Mouse (Mus musculus): ENCODE data around the gene Fip1l1. TPM values are rescaled to one million over a fixed set of nuclear protein-coding genes. Genes with fewer than 3 reads are reported as not detected.

Gene Fip1l1
- total and polyA plus RNA-seq, 3 experiments = 72.0 to 171 (median 83.1) TPM

DNA sequence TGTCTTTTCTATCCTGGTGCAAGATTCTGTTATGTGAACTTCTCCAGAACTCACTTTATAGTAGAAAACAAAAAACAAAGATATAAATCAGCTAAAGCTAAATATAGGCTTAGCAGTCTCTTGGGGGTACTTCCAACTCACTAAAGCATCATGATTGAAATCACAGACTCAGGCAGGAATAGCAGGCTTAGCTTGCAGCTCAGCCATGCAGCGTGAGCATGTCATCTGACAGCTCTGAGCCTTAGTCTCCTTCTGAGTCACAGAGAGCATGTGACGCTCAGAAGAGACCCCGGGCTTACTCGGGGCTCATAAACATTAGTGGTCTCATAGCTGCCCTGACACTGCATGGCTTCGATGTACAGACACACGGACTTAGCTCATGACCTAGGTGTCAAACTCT is 66.7 kb downstream of the Fip1l1 start:
- Histone ChIP-seq H3K79me2 (replicated peaks; ENCODE audit: control insufficient read depth, extremely low read depth, insufficient read depth, poor library complexity, severe bottlenecking) (no peaks in the 10 kb centered on the region), H3K4me3 (replicated peaks in 1 of 3; ENCODE audit: low read depth in 2 of 3, low read length in 2 of 3, poor library complexity in 1 of 3) (no peak overlapping the region), H3K27me3 (replicated peaks) (no peaks in the 10 kb centered on the region), H3K4me2 (ENCODE audit: insufficient read depth, low read depth, poor library complexity, severe bottlenecking) (no peak overlapping the region), H3K9me3 (replicated peaks; ENCODE audit: low read length) (no peaks in the 10 kb centered on the region), H3K36me3 (replicated peaks in 1 of 2; ENCODE audit: control insufficient read depth in 1 of 2, insufficient read depth in 1 of 2, low read length in 1 of 2) (peaks cover 16 to 30% of the 10 kb centered on the region in 2 experiments), H3K9ac (ENCODE audit: insufficient read depth, low read depth) (no peak overlapping the region), H3K27ac (ENCODE audit: insufficient read depth, low read depth) (no peak overlapping the region), H3K4me1 (ENCODE audit: control insufficient read depth in 1 of 2, insufficient read depth in 2 of 2) (no peaks in the 10 kb centered on the region)
- in situ Hi-C loops (cut with MboI; ENCODE audit: low pct_ligation_motif_present, low pct_unique_long_range_greater_than_20kb, low sequenced_read_pairs) (no loop called here), dilution Hi-C loops (cut with MboI; ENCODE audit: extremely low pct_ligation_motif_present, extremely low pct_unique_long_range_greater_than_20kb, low sequenced_read_pairs) (no loop called here)
- peak; percentile 10 for DNase-seq (ENCODE audit: extremely low read depth)
- TF ChIP-seq USF2 (conservative IDR thresholded peaks at IDR 0.05; ENCODE audit: low read depth, low read length) (no peak), BHLHE40 (IDR thresholded peaks at IDR 0.05; ENCODE audit: low read depth, low read length) (no peak), CHD1 (IDR thresholded peaks at IDR 0.05; ENCODE audit: low read depth, low read length) (no peak), RCOR1 (conservative IDR thresholded peaks at IDR 0.05; ENCODE audit: low read depth, low read length) (no peak), UBTF (IDR thresholded peaks at IDR 0.05; ENCODE audit: low read depth, low read length) (no peak), ETS1 (conservative IDR thresholded peaks at IDR 0.05; ENCODE audit: low read depth, low read length) (no peak), MXI1 (IDR thresholded peaks at IDR 0.05; ENCODE audit: low read depth, low read length) (no peak), JUND (conservative IDR thresholded peaks at IDR 0.05; ENCODE audit: low read depth, low read length) (no peak), ZNF384 (IDR thresholded peaks at IDR 0.05; ENCODE audit: low read depth, low read length) (no peak), KAT2A (IDR thresholded peaks at IDR 0.05; ENCODE audit: insufficient replicate concordance, low read length) (no peak), IRF4 (IDR thresholded peaks at IDR 0.05; ENCODE audit: low read depth, low read length) (no peak), ZMIZ1 (IDR thresholded peaks at IDR 0.05; ENCODE audit: low read depth, low read length) (no peak), USF1 (IDR thresholded peaks at IDR 0.05; ENCODE audit: low read depth, low read length) (no peak), GABPA (IDR thresholded peaks at IDR 0.05; ENCODE audit: insufficient replicate concordance, low read depth, low read length) (no peak), POLR2AphosphoS2 (IDR thresholded peaks at IDR 0.05; ENCODE audit: low read depth, low read length) (no peak), MAFK (IDR thresholded peaks at IDR 0.05; ENCODE audit: insufficient replicate concordance, low read length) (no peak), MYC (IDR thresholded peaks at IDR 0.05; ENCODE audit: low read depth, low read length) (no peak)

DNA sequence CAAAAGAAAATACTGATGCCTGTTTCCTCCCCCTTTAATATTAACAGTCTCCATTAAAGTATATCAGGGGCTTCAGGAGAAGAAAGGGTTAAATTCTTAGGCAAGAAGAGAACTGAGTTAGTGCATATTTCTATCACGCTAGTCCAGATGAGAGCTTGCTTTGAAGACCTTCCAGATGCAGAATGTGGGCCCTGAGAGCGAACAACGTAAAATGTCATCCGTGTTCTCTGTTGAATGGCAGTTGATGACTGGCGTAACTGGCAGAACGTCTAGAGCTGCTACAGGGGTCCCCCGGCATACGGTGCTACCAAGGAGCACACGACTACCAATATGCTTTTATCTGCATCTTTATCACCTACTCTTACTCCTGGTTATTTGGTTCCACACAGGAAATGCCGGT is 67.1 kb downstream of the Fip1l1 start:
- no peak overlapping the region for H3K4me3 ChIP-seq (replicated peaks in 1 of 3; ENCODE audit: low read depth in 2 of 3, low read length in 2 of 3, poor library complexity in 1 of 3)
- no peaks in the 10 kb centered on the region for H3K4me1 ChIP-seq (ENCODE audit: control insufficient read depth in 1 of 2, insufficient read depth in 2 of 2)
- no peak overlapping the region for H3K9ac ChIP-seq (ENCODE audit: insufficient read depth, low read depth)
- H3K27me3 ChIP-seq (replicated peaks) = no peaks in the 10 kb centered on the region
- DNase-seq (ENCODE audit: extremely low read depth) = no peak
- dilution Hi-C loops (cut with MboI; ENCODE audit: extremely low pct_ligation_motif_present, extremely low pct_unique_long_range_greater_than_20kb, low sequenced_read_pairs) (no loop called here), in situ Hi-C loops (cut with MboI; ENCODE audit: low pct_ligation_motif_present, low pct_unique_long_range_greater_than_20kb, low sequenced_read_pairs) (no loop called here)
- no peaks in the 10 kb centered on the region for H3K9me3 ChIP-seq (replicated peaks; ENCODE audit: low read length)
- no peak for TF ChIP-seq CHD1 (IDR thresholded peaks at IDR 0.05; ENCODE audit: low read depth, low read length)
- TF ChIP-seq TCF12 (IDR thresholded peaks at IDR 0.05; ENCODE audit: low read depth, low read length) = no peak
- no peak for TF ChIP-seq MXI1 (IDR thresholded peaks at IDR 0.05; ENCODE audit: low read depth, low read length)
- TF ChIP-seq ZMIZ1 (IDR thresholded peaks at IDR 0.05; ENCODE audit: low read depth, low read length) = no peak
- H3K36me3 ChIP-seq (replicated peaks in 1 of 2; ENCODE audit: control insufficient read depth in 1 of 2, insufficient read depth in 1 of 2, low read length in 1 of 2) = peaks cover 13 to 27% of the 10 kb centered on the region in 2 experiments
- H3K27ac ChIP-seq (ENCODE audit: insufficient read depth, low read depth) = no peak overlapping the region
- H3K79me2 ChIP-seq (replicated peaks; ENCODE audit: control insufficient read depth, extremely low read depth, insufficient read depth, poor library complexity, severe bottlenecking) = no peaks in the 10 kb centered on the region
- H3K4me2 ChIP-seq (ENCODE audit: insufficient read depth, low read depth, poor library complexity, severe bottlenecking) = no peak overlapping the region
